Mouse (Mus musculus) frontal cortex, postnatal 14 days (tissue): ENCODE data around the gene Grik4.
"Not testable (repeated sequence)": the region's sequence is repeated elsewhere in the genome, so short reads cannot be mapped to it uniquely, and the experiment has no call there.

ENCODE experiments used
- DNase-seq, 2 experiments: peaks; one replicate each; pipeline ENCODE4 v3.0.0; 2022; ENCODE audit warnings: low spot score in 2 of 2

The Grik4 gene

DNA sequence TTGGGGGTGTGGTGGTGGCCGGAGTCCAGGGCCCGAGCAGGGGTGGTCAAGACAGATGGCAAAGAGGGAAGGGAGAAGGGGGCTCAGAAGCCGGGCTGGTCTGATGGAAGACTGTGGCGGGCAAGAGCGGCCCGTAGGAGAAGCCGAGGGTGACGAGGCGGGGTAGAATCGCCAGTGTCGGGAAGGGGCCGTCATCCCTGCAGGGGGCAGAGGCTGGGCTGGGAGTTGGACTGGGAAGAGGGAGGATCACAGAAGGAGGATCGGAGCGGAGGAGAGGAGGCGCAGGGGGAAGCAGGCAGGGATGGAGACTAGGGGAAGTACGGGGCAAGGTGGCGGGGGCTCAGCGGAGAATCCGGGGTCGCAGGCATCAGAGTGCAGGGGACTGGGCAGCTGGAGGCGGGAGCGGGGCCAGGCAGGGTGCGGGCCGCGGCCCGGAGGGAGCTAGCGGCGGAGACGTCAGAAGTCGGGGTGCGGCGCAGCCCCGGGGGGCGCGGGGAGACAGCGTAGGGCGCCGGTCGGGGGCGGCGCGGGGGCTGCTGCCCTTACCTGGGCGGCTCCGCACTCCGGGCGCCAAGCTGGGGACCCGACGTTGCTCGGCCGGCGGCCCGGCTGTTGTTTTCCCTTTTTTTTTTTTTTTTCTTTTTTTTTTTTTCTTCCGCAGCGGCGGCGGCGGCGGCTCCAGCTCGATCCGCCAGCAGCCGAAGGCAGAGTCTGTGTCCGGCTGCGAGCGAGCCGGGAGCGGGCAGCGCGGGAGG lies at the start of gene Grik4:
Grik4 (minus strand) TSS at position 713 of the 755 bp plus-strand sequence.
- peak in 1 of 2 experiments; percentile 26 for DNase-seq

DNA sequence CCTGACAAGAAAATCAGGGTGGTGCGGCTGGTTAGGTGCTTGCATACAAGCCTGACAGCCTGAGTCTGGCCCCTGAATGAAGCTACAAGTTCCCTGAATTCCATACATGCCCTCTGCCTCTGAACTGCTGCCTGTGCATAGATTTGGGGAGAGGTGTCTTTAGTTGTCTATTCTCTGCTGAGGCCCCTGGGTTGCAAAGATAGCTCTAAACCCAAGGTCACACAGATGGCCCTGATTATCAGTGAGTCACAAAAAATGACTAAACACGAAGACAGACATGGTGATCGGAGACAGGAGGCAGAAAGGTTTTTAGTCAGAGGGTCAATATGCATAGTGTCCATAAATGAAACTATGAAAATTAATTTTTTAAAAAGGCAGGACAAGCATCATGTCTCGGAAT lies 49.4 kb upstream of the Grik4 start:
- DNase-seq: no peak

DNA sequence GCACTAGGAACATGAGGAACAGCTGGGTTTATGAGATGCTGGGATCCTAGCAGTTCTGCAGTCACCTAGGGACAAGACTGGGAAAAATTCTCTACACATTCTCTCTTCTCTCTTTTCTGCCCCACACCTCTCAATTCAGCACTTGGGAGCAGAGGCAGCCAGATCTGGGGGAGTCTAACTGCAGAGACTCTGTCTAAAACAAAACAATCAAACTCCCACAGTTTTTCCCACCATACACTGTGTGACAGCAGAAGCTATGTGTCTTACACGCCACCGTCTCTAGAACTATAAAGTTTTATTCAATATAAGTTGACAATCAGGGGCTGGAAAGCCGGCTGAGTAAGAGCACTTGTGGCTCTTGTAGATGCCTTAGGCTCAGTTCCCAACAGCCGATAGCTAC lies 43.7 kb upstream of the Grik4 start:
- DNase-seq: no peak

DNA sequence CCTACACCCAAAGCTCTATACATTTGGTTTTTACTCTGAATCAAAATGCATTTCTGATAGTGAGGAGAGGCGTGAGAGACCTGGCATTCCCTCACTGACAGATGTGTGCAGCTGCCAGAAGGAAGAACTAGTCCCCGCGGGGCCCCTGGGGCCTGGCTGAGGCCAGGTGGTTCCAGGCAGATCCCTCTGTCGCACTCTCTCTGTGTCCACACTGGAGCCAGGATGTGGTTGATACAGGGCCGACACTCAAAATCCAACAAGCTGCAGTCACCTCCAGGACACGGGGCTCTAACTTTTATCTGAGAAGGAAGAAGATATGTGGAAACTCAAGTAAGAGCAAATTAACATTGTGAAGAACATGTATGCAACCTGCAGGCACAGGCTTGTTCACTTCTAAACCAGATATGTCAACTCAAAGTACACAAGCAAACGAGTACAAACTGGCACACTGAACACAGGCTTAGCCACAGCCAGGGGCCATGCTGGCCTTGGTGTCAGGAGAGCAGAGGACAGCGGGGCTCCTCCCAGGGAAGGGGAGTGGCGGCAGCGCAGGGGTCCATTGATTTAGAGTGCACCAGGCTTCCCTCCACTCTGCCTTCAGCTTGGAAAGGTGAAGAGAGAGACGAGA lies 24.7 kb upstream of the Grik4 start:
- no peak for DNase-seq

DNA sequence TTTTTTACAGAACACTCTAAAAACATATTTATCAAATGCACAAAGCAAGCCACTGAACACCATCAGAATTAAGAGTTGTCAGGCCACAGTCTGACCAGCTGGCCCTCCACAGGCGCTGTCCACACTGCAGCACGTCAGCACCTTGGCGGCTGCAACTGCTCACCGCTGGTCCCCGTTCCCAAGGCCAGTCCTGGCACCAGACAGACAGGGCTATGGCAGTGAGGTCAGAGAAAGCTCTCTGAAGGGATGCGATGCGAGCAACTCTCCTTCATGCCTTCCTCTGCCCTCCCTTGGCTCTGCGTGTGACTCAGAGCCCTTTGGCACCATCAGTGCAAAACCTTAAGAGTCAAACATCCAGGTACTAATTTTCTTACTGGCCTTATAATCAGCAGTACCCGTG lies 23.4 kb upstream of the Grik4 start:
- DNase-seq: no peak

DNA sequence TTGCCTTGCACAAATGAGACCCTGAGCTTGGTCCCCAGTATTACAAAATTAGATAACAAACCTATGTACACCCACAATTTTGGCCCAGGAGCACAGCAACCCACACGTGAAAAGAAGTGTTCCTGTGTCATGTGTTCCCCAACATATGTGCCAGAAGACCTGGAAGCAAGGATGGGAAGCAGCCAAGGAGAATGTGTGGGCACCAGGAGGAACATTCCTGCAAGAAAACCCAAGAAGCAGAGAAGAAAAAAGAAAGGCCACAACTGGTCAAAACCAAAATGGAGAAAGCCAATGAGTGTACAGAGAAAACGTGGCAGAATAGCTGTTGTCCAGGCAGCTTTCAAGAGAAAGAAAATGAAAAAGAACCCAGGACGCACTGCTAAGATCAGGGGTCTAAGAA lies 20.5 kb upstream of the Grik4 start:
- not testable (repeated sequence) for DNase-seq

DNA sequence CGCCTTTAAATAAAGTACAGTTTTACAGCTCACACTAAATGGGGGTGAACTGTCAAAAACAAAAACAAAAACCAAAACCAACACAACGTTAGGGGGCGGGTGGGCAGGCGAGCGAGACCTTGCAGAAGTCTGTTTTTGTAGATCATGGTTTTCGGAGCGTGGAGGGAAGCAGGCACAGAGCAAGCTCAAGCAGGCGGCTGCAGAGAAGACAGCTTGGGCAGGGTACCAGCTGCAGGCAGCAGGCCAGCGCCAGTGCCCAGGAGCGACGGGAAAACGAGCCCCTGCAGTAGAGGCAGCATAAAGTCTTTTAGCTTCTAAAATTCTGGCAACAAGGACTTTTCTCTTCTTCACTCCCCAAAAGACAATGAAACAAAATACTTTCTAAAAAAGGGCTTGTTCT lies 20.1 kb upstream of the Grik4 start:
- DNase-seq: peak in 1 of 2 experiments; percentile 44

DNA sequence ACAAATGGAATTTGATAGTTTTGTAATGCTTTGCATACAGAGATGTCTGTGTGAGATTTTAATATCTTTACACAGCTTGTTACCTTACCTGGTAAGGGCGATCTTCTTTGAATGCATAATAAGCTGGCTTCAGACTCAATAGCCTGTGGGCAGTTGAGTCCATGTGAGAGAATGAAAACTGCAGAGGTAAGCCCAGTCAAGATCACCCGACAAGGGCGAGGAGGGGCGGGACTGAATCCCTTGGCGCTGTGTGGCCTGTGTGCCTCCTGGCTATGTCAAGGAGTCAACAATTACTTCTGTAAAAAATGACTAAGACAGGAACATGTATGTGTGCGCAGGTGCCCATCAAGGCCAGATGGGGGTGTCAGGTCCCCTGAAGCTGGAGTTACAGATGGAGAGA lies 18.2 kb upstream of the Grik4 start:
- DNase-seq: no peak

DNA sequence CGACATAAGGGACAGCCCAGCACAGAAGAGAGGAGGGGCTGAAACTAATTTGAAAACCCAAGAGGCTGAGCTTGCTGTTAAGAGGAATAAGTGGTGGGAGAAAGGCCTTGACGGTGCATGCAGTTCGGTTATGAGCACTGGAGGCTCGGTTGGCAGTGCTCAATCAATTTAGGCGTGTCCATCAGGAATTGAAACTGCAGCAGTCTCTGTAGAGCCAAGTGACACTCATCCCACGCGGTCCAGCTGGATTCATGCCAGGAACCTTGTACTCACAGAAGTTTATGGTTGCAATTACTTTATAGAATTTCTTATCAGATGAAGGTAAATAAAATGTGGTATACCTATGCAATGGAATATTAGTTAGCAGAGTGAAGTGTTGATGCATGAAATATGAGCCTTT lies 14.1 kb upstream of the Grik4 start:
- no peak for DNase-seq

DNA sequence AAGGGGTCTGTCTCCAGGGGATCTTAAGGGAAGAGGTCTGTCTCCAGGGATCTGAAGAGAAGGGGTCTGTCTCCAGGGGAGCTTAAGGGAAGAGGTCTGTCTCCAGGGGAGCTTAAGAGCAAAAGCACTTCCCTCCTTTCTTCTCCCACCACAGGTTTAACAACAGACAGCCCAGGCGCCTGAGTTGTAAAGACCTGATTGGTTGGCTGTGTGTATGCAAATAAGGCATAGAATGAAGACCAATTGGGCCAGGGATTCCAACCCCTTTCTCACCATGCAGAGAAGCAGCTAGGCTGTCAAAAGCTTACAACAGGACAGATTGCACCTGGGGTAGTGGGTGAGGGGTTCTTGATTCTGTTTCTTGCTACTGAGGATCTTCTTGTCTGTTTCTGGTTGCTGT lies 4.1 kb upstream of the Grik4 start:
- no peak for DNase-seq

DNA sequence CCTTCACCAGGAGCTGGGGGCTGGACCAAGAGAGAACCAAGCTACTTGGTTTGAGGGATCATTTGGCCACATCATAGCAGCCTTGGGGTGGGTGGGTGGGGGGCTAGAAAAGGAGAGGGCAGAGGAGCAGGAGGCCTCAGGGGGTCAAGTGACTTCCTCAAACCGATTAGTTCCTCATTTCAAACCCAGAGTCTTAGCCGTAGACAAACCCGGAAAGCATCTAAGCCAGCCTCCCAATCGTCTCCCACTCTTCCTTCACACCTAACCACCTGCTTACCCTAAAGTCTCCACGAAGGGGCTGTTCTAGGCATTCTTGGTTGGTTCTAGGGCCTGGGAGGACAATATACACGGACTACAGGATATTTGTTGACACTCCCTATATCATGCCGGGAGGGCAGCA lies 881 bp upstream of the Grik4 start:
- DNase-seq: no peak

DNA sequence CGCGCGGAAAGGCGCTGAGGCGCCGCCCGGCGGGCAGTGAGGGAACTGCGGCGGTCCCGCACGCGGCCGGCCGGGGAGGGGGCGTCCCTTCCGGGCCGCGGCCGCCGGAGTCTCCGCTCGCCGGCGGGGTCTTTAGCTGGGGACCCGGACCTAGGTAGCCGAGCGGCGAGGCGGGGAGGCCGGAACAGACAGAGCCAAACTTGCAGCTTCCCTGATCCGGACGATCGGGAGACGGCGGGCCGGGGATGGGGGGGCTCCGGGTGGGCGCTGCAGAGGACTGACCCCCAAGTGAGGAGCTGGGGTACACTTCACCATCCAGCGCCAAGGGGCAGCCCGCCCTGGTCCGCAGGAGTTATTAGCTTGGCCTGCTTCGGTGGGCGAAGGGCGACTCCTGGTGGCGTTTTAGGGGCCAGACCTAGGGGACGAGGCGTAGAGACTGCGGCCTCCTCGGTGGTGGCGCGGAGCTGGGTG lies 278 bp upstream of the Grik4 start:
- peak; percentile 73 to 88 for DNase-seq

DNA sequence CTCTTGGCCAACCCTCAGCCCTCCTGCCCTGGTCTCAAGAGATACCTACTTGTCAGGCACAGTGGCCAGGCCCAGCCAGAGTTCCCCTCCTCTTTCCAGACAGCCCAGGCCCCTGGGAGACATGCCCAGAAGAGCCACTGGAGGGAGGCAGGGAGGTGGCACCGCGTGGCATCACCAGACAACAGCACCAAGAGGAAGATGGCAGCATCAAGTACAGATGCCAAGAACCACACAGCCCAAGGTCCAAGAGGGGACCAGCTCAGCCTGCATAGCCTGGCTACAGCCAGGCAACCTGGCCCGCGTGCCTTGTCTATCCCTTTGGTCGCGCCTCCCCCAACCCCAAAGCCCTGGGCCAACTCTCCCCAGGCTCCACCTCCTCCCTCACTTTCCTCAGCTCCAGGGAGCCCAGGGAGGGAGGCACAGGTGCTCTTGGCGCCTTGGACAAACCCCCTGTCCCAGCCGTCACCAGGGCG lies 1.2 kb downstream of the Grik4 start:
- DNase-seq: peak; percentile 21 to 29

DNA sequence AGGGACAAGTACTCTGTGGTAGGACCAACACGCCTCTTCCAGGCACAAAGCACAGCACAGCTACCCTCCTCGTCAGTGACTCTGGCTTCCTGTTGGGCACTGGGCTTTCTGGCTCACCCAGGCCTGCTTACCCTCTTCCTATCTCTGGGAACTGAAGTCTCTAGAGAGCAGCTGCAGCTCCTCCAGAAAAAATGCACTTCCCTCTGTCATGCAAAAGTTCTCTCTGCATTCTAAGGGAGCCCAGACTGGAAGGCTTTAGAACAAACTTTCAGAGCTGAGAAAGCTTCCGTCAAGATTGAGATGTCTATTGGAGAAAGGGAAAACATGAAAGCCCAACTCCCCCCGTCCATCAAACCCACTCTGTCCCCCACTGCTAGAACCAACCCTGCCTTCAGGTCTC lies 2.1 kb downstream of the Grik4 start:
- DNase-seq: no peak

DNA sequence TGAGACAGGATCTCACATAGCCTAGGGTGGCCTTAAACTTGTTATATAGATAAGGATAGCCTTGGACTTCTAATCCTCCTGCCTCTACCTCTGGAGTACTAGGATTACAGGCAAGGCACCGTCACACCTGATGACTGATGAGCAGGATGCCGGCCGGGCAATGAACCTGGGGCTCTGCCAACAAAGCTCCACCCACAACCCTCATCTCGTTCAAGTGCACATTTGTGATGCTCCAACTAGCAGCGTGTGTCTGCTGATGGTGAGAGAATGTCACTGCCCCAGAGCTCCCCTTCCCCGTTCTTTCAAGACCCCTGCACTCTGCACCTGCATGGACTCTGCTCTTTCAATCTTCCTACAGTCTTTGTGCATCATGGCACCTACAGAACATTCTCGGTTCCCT lies 12.1 kb downstream of the Grik4 start:
- no peak for DNase-seq

DNA sequence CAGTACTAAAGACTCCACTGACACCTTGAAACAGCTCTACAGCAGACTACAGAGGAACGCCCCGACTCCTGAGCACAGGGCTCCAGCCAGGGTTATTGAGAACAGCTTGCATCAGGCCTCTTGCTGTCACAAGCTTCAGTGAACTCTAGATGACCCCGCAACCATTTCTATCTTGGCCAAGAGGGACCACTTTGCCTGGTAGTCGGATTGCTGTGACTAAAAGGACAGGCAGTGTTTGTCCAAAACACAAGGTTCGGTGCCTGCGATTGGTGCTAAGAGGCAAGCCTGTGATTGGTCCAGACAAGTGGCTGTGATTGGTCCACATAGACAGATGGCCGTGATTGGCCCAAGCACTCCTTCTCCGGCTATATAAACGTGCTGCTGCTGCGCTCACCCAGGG lies 16.8 kb downstream of the Grik4 start:
- no peak for DNase-seq

DNA sequence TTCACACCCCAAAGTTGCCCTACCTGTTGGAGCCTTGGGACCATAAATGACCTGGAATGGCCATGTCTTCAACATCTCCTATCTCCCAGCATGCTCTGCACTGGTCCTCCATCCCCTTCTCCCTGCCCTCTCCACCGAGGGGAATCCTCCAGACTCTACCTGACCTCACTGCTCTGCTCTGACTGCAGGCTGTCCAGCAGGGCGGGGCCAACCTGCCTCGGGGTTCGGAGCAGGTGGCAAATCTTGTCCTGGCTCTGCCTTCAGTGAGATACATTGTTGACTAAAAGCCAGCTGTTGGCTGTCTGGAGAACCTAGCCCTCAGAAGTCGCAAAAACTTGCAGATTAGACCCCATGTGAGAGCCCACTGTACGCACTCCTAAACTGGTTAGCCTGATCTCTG lies 17.7 kb downstream of the Grik4 start:
- DNase-seq: no peak

DNA sequence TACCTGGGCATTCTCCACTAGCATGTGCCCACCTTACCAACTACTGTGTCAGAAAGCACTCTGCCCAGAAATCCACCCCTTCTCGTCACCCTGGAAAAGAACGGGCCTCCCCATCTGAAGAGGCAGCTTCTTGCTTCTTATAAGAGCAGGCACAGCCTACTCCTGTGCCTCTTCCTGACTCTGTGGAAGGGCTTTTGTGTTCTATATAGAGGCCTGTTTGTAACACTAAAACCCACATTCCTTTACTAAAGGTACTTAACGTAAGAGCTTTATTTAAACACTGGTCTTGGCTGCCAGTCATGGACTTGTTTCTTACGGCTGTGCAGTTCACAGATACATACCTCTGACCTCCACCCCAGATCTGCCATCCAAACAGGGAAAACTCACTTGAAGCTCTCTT lies 22.5 kb downstream of the Grik4 start:
- no peak for DNase-seq

DNA sequence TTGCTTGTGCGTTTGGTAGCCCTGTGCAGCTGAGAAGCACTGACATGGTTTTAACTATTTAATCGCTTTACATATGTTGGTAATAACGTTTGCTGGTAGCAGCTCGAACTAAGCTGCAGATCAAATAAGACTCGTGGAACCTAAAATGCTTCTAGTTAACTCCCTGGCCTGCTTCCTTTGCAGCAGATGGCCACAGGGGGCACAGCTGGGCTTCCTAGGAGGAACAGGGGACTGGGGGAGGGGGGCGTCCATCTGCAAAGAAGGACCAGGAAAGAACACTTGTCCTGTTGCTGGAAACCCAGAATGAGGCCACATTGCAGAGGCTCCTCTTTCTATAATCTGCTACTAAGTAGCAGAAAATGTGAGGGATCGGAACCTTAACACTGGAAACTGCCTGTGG lies 24.1 kb downstream of the Grik4 start:
- DNase-seq: no peak

DNA sequence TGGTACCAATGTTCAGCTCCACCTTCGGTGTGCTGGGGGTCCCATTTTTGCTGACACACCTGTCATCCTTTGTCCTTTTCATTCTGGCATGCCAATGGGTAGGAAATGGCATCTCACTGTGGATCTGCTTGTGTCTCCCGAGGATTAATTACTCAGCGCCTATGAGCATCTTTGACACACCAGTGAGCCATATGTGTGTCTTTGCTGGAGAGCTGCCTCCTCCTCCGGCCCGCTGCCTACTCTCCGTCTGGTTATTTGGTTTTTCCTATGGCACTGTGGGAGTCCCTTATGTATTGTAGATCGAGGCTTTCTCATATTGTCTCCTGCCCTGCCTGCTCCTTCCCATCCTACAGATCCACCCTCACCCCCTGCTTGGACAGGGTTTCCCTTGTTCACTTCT lies 26.4 kb downstream of the Grik4 start:
- DNase-seq: no peak

DNA sequence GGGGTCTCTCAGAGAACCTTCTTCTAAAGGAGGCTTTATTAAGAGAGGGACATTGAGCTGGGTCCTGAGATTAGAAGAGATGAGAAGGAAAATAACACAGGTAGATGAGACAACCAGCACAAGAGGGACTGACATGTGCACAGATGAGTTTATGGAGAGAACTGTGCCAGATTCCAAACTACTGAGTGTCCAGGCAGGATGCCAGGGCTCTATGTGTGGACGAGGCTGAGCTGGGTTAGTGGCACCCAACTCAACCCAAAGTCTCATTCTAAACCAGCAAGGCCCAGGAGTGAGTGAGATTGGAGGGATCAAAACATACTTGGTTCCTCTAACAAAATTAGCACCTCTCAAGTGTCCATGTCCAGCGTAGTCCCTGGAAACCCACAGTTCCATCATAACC lies 31.1 kb downstream of the Grik4 start:
- DNase-seq: no peak

DNA sequence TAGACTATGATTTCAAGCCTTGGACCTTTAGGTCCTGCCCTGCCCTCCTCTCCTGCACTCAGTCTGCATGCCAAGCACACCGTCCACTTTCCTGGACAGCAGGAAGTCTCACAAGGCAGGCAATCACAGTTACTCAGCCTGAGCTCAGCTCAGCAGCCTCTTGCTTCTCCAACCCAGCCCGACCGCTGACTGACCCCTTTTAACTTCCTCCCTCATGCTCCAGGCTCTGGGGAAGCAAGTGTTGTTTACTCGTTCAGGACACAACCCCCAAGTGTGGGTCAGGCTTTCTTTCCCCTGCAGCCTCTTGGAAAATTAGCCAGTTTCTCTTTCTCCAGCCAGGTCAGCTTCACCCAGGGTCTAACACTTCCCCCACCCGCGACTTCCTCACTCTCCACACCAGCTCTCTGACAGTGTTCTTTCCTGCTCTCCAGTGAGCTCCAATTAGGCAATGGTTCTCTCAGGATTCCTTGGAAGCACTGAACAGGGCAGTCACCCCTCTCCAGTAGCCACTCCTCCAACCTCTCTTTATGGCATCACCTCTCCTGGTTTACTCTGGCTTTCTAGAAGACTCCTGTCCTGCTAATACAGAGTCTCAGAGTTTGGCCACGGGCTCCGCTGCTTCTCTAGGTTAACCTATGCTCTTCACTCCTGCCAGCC lies 35.5 kb downstream of the Grik4 start:
- DNase-seq: no peak

DNA sequence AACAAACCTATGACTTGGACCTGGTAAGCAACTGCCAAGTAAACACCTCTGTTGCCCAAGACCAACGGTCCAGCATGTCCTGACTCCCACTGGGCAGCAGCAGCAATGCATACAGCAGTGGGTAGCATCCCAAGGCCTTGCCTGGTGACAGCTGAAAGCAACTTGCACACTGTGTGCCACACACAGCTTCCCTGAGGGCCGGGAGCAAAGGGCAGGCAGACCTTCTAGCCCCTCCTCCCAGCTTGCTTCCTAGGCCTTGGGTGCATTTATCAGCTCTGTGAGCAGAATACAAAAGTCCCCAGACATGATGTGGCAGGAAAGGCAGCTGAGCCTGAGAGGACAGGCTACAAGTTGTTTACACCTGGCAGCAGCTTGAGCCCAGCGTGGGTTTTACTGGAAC lies 37.3 kb downstream of the Grik4 start:
- no peak for DNase-seq
